Mouse (Mus musculus) C2C12 (cell line): ENCODE results near the gene Acan.

ENCODE experiments used
- CEBPB ChIP-seq: IDR thresholded peaks from one replicate; pipeline ENCODE4 v1.6.1; 2011; ENCODE audit warnings: low read depth, mild to moderate bottlenecking, control low read depth, moderate library complexity
- CTCF ChIP-seq: IDR thresholded peaks from one replicate; pipeline ENCODE4 v1.5.1; 2011; ENCODE audit not compliant: control insufficient read depth, insufficient read depth, insufficient read length
- FOSL1 ChIP-seq: IDR thresholded peaks from one replicate; pipeline ENCODE4 v1.8.0; 2011; ENCODE audit warnings: mild to moderate bottlenecking, low read length; ENCODE audit not compliant: poor library complexity, insufficient read depth, severe bottlenecking
- MAX ChIP-seq: IDR thresholded peaks from one replicate; pipeline ENCODE4 v1.6.1; 2011; ENCODE audit warnings: mild to moderate bottlenecking, control low read depth
- MYOD1 ChIP-seq: IDR thresholded peaks from one replicate; pipeline ENCODE4 v1.6.1; 2011; ENCODE audit warnings: low read depth; ENCODE audit not compliant: control insufficient read depth, insufficient read length
- MYOG ChIP-seq: IDR thresholded peaks from one replicate; pipeline ENCODE4 v1.6.1; 2011; ENCODE audit not compliant: control insufficient read depth, insufficient read length; ENCODE audit errors: extremely low read depth
- USF1 ChIP-seq: IDR thresholded peaks from one replicate; pipeline ENCODE4 v1.6.1; 2011; ENCODE audit warnings: low read depth, mild to moderate bottlenecking, control low read depth, moderate library complexity

- TF ChIP-seq CTCF (no peak), USF1 (no peak), MYOG (no peak), MAX (no peak), CEBPB (no peak), MYOD1 (no peak), FOSL1 (no peak)
Observed at GRCm38 (mm10) chr7:79021293-79021905, 31.9 kb upstream of the Acan start.
